Mouse (Mus musculus) limb, embryonic 12.5 days (tissue): Measurements from ENCODE around the gene Klk10. TPM values are rescaled to one million over a fixed set of nuclear protein-coding genes. Genes with fewer than 3 reads are reported as not detected.

ENCODE experiments used
- ATAC-seq: fragments of 200-750 bp; cut with Nextera tagmentation; 2 replicates; pipeline ENCODE4 v1.8.0; 2017; ENCODE audit warnings: low read depth, moderate TSS enrichment; ENCODE audit not compliant: insufficient number of reproducible peaks, insufficient read depth, low FRiP score, low TSS enrichment
- H3K27ac ChIP-seq: fragments of 300-500 bp; sonication (generic); 2 replicates; pipeline ENCODE4 v1.5.1; 2016; ENCODE audit warnings: mild to moderate bottlenecking, moderate library complexity
- H3K27me3 ChIP-seq: fragments of 300-500 bp; sonication (generic); 2 replicates; pipeline ENCODE4 v1.6.1; 2016; ENCODE audit warnings: mild to moderate bottlenecking, moderate library complexity
- H3K36me3 ChIP-seq: fragments of 300-500 bp; sonication (generic); 2 replicates; pipeline ENCODE4 v1.6.1; 2016; ENCODE audit warnings: mild to moderate bottlenecking, moderate library complexity
- H3K4me1 ChIP-seq: fragments of 300-500 bp; sonication (generic); replicated peaks from 2 replicates; pipeline ENCODE4 v1.6.1; 2016
- H3K4me2 ChIP-seq: fragments of 300-500 bp; sonication (generic); 2 replicates; pipeline ENCODE4 v1.6.1; 2016; ENCODE audit warnings: mild to moderate bottlenecking, moderate library complexity
- H3K4me3 ChIP-seq: fragments of 300-500 bp; sonication (generic); replicated peaks from 2 replicates; pipeline ENCODE4 v1.5.1; 2016; ENCODE audit warnings: mild to moderate bottlenecking
- H3K9ac ChIP-seq: fragments of 300-500 bp; sonication (generic); replicated peaks from 2 replicates; pipeline ENCODE4 v1.6.1; 2016; ENCODE audit warnings: mild to moderate bottlenecking, moderate library complexity
- H3K9me3 ChIP-seq: fragments of 300-500 bp; sonication (generic); 2 replicates; pipeline ENCODE4 v1.6.1; 2016; ENCODE audit warnings: mild to moderate bottlenecking, moderate library complexity
- WGBS: fragments of 180-500 bp; shearing (Covaris S2); methylation state at CpG from one replicate; pipeline ENCODE4 v1.1.7; 2016; 5-methylcytosine and 5-hydroxymethylcytosine counted together
- polyA plus RNA-seq: library from polyadenylated mRNA; unstranded; fragments of >200 nt; fragmentation: Nextera tagmentation; extraction: Ambion mirVana; gene quantifications from 2 replicates; pipeline ENCODE4 v1.2.1, GENCODE M21; 2016

Klk10 gene
- polyA plus RNA-seq: 0.35 and 0.41 TPM in 2 replicates

DNA sequence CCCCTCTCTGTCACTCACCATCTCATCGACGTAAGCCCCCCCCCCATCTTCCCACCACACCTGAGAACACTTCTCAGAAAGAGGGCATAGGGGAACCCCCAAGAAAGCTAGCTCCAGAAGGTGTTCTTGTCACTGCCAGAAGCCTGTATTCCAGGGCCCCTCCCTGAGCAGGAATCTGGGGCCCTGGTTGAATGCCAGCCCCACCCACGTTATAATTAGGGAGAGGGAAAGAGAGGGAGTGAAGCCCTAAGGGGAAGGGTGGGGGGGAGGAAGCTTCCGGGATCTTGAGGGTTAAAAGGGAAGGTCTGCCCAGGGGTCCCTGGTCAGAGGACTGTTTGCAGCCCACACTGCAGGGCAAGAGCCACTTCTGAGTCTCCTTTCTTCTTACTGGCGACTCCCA lies at the start of gene Klk10:
Gene Klk10 (plus strand): TSS at position 290 of the 400 bp plus-strand sequence.
- no peak within 1 kb of the TSS for H3K4me3 ChIP-seq
- WGBS: 43% methylated on average over 5 of the region's 5 CpGs
- no peaks in the 10 kb centered on the region for H3K36me3 ChIP-seq
- peaks cover 5% of the 10 kb centered on the region; the same call in 1 of the 2 replicates for H3K4me1 ChIP-seq
- H3K27ac ChIP-seq: no peak within 1 kb of the TSS
- H3K27me3 ChIP-seq: peaks cover 28% of the 10 kb centered on the region
- no peaks in the 10 kb centered on the region for H3K9me3 ChIP-seq
- H3K9ac ChIP-seq: no peak within 1 kb of the TSS
- no peak for ATAC-seq
- H3K4me2 ChIP-seq: no peak within 1 kb of the TSS

DNA sequence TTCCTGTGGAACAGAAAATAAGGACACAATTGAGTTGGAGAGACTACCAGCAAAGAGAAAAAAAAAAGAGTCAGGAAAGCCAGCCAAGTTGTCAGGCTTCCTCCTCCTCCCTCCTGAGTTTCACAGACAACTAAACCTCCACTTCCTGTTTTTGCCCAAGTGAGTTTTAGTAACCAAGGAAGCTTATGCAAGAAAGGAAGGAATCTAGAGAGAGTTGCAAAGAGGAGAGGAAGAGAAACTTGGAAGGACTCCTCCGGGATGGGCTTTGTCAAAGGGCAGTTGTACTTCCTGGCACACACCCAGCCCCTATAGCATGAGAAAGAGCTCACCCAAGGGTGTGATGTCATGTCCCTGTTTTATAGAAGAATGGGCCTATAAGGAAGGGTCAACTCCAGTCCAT lies 33.0 kb upstream of the Klk10 start:
- ATAC-seq: no peak
- H3K4me3 ChIP-seq: no peak overlapping the region
- H3K4me1 ChIP-seq: no peaks in the 10 kb centered on the region
- no peak overlapping the region for H3K9ac ChIP-seq
- no peak overlapping the region for H3K4me2 ChIP-seq
- H3K36me3 ChIP-seq: no peaks in the 10 kb centered on the region
- WGBS: 72% methylated on average over 1 of the region's 1 CpGs
- H3K27ac ChIP-seq: no peak overlapping the region
- H3K9me3 ChIP-seq: no peaks in the 10 kb centered on the region
- H3K27me3 ChIP-seq: no peaks in the 10 kb centered on the region

DNA sequence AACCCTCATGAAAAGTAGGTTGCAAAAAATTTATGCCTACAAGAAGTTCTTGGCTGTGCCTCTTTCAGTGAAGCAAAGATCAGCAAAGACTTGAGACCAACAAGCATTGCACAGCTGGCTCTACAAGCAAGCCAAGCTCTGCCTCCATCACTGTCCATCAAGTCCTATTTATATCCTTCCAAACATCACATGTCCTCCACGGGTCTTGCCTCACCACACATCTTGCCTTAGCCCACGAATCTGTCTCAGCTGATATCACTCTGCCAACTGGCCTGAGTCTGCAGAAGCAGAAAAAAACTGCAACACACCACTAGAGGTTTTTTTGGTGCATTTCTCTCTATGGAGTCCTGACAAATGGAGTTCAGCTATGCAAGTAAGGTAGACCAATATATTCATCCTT lies 28.0 kb upstream of the Klk10 start:
- no peaks in the 10 kb centered on the region for H3K9me3 ChIP-seq
- WGBS: 63% methylated on average over 2 of the region's 2 CpGs

DNA sequence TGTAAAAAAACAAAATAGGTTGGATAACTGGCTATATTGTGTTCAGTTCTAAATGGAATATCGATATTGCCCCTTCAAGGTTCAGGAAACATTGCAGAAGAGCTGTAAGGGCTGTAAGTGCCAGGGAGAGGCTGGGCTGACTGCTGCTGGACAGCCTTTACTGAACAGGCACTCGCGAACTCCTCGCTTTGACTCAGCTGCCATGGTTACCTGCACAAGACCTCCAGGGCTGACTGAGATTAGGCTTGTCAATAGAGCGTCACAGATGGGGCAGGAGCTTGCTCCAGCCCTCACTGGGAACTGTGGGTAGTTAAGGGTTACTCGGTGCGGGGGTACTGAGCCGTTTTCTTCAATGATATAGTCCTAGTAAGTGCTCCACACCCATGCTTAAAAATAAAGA lies 14.4 kb upstream of the Klk10 start:
- WGBS: 61% methylated on average over 8 of the region's 8 CpGs
- H3K27ac ChIP-seq: no peak overlapping the region
- H3K4me2 ChIP-seq: no peak overlapping the region
- H3K9me3 ChIP-seq: no peaks in the 10 kb centered on the region
- H3K4me3 ChIP-seq: no peak overlapping the region
- no peak overlapping the region for H3K9ac ChIP-seq
- ATAC-seq: no peak
- no peaks in the 10 kb centered on the region for H3K4me1 ChIP-seq
- H3K27me3 ChIP-seq: no peaks in the 10 kb centered on the region
- H3K36me3 ChIP-seq: no peaks in the 10 kb centered on the region

More for the DNA sequence above, 28.0 kb upstream of the Klk10 start:
- no peak overlapping the region for H3K4me2 ChIP-seq
- no peaks in the 10 kb centered on the region for H3K27me3 ChIP-seq
- H3K4me3 ChIP-seq: no peak overlapping the region
- H3K36me3 ChIP-seq: no peaks in the 10 kb centered on the region
- no peak overlapping the region for H3K27ac ChIP-seq
- H3K4me1 ChIP-seq: no peaks in the 10 kb centered on the region
- no peak overlapping the region for H3K9ac ChIP-seq
- no peak for ATAC-seq

DNA sequence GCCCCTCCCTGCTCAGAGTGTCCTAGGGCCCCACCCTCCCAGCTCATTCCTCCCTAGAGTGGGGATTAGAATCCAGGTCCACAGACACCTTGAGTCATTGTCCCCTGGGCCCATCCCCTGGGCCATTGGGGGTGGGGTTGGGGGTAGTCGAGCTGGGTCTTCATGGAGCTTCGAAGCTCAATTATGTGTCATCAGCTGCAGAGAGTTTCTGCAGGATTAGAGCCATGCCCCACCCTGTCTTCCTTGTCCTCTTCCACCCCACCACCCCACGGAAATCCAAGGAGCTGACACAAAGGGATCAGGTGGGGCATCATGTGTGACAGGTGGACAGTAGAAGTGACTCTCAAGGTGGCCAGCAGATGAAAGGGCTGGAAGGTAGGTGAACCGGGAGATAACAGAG lies 12.2 kb upstream of the Klk10 start, which contains the start of gene Klk12:
Gene Klk12 (plus strand): TSS at position 301 of the 400 bp plus-strand sequence.
- no peaks in the 10 kb centered on the region for H3K36me3 ChIP-seq
- H3K9ac ChIP-seq: no peak within 1 kb of the TSS
- no peaks in the 10 kb centered on the region for H3K27me3 ChIP-seq
- H3K9me3 ChIP-seq: no peaks in the 10 kb centered on the region
- H3K4me2 ChIP-seq: no peak within 1 kb of the TSS
- no peak within 1 kb of the TSS for H3K27ac ChIP-seq
- no peak for ATAC-seq
- WGBS: 80% methylated on average over 4 of the region's 4 CpGs
- H3K4me3 ChIP-seq: no peak within 1 kb of the TSS
- H3K4me1 ChIP-seq: no peaks in the 10 kb centered on the region

DNA sequence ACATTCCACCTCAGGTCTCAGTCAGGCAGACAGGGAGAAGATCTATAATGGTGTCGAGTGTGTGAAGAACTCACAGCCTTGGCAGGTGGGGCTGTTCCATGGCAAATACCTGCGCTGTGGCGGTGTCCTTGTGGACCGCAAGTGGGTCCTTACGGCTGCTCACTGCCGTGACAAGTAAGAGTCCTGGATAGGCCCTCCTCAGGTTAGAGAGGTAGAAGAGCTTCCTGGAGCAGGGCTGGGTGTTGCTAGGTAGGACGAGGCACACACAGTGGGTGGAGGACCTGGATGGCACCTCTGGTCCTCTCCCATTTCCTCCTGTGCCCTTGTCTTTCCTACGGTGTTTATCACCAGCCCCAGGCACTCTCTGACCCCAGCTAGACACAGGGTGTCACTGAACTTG lies 11.2 kb upstream of the Klk10 start:
- no peak overlapping the region for H3K4me3 ChIP-seq
- no peaks in the 10 kb centered on the region for H3K9me3 ChIP-seq
- 89% methylated on average over 8 of the region's 8 CpGs for WGBS
- H3K27ac ChIP-seq: no peak overlapping the region
- H3K9ac ChIP-seq: no peak overlapping the region
- no peaks in the 10 kb centered on the region for H3K36me3 ChIP-seq
- ATAC-seq: no peak
- no peak overlapping the region for H3K4me2 ChIP-seq
- no peaks in the 10 kb centered on the region for H3K4me1 ChIP-seq
- no peaks in the 10 kb centered on the region for H3K27me3 ChIP-seq

DNA sequence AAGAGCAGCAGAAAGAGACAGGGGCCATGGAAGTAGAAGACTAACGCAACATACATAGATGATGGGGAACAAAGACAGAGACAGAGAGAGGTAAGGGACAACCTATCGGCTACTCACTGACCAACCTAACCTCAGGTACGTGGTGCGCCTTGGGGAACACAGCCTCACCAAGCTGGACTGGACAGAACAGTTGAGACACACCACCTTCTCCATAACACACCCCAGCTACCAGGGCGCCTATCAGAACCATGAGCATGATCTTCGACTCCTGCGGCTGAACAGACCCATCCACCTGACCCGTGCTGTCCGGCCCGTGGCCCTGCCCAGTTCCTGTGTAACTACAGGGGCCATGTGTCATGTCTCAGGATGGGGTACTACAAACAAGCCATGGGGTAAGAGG lies 10.1 kb upstream of the Klk10 start:
- H3K9me3 ChIP-seq: no peaks in the 10 kb centered on the region
- H3K9ac ChIP-seq: no peak overlapping the region
- H3K4me1 ChIP-seq: no peaks in the 10 kb centered on the region
- H3K36me3 ChIP-seq: no peaks in the 10 kb centered on the region
- H3K27me3 ChIP-seq: no peaks in the 10 kb centered on the region
- H3K4me2 ChIP-seq: no peak overlapping the region
- no peak for ATAC-seq
- H3K27ac ChIP-seq: no peak overlapping the region
- WGBS: 95% methylated on average over 10 of the region's 10 CpGs
- H3K4me3 ChIP-seq: no peak overlapping the region

DNA sequence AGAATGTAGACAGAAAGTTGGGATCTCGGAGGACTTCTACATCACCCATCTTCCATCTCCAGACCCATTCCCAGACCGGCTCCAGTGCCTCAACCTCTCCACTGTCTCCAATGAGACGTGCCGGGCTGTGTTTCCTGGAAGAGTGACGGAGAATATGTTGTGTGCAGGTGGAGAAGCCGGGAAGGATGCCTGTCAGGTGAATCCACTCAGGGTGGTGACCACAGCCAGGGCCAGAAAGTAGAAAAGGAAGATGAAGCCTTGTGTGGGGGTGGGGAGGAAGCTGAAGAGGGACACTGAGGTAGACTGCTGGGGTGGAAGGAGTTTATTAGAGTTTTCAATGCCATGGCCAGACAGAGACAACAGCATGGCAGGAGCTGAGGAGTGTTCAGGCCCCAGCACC lies 8.9 kb upstream of the Klk10 start:
- Histone ChIP-seq H3K27ac (no peak overlapping the region), H3K9ac (no peak overlapping the region), H3K36me3 (no peaks in the 10 kb centered on the region), H3K4me3 (no peak overlapping the region), H3K4me1 (no peaks in the 10 kb centered on the region), H3K9me3 (no peaks in the 10 kb centered on the region), H3K4me2 (no peak overlapping the region), H3K27me3 (no peaks in the 10 kb centered on the region)
- no peak for ATAC-seq
- 89% methylated on average over 6 of the region's 6 CpGs for WGBS

DNA sequence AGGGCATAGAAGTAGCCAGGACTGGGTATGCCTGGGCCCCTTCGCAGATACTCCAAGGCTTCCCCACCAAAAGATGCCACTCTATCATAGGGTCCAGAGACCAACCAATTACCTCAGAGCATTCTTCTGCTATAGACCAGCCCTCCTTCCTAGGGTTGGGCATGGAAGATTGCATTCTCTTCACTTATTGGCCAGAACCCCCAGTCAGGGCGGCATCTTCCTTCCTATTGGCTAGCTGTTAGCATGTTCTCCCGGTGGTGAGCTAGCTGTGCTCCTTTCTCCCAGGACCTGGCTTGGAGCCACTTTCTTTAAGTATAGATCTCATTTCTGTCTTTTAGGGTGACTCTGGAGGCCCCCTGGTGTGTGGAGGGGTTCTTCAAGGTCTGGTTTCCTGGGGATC lies 7.9 kb upstream of the Klk10 start:
- WGBS: 71% methylated on average over 3 of the region's 3 CpGs
- H3K4me3 ChIP-seq: no peak overlapping the region
- no peaks in the 10 kb centered on the region for H3K4me1 ChIP-seq
- no peaks in the 10 kb centered on the region for H3K36me3 ChIP-seq
- H3K9me3 ChIP-seq: no peaks in the 10 kb centered on the region
- H3K27me3 ChIP-seq: no peaks in the 10 kb centered on the region
- H3K4me2 ChIP-seq: no peak overlapping the region
- no peak for ATAC-seq
- H3K9ac ChIP-seq: no peak overlapping the region
- H3K27ac ChIP-seq: no peak overlapping the region

DNA sequence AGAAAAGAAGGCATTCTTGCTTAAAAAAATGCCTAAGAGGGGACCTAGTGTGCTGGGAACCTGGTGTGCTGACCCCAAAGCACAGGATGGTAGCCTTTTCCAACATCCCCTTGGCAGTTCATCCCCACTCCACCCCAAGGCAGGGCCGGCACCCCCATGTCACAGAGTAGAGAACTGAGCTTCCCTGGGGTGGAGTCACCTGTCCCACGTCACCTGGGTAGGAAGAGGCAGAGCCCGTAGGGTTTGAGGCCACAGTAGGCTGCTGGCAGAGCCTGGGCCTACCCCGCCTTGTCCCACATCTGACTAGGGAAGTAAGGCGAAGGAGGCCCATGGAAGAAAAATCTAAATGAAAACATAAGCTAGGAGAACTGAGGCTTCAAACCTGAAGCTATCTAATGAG lies 6.5 kb upstream of the Klk10 start, which contains the start of gene Klk11:
Gene Klk11 (plus strand): TSS at position 241 of the 400 bp plus-strand sequence.
- H3K4me3 ChIP-seq: no peak within 1 kb of the TSS
- H3K9me3 ChIP-seq: no peaks in the 10 kb centered on the region
- 84% methylated on average over 5 of the region's 5 CpGs for WGBS
- no peaks in the 10 kb centered on the region for H3K36me3 ChIP-seq
- no peaks in the 10 kb centered on the region for H3K4me1 ChIP-seq
- no peaks in the 10 kb centered on the region for H3K27me3 ChIP-seq
- H3K9ac ChIP-seq: no peak within 1 kb of the TSS
- H3K27ac ChIP-seq: no peak within 1 kb of the TSS
- no peak within 1 kb of the TSS for H3K4me2 ChIP-seq
- ATAC-seq: no peak

DNA sequence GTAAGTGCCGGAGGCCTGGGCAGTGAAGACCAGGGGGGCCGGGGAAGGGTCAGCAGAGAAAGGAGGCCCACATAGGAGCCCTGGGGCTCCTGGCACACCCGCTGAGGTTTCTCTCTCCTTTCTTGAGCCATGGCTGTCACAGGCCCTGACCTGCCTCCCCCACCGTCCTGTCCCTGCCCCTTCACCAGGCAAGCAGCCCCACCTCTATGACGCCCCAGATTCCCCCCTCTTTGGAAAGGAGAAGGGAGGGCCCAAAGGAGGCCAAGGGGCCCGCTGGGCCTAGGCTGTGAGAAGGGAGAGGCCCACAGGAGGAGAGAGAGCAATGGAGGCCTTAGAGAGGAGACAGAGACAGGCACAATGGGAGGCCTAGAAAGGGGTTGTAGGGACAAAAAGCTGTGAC lies 6.0 kb upstream of the Klk10 start:
- Histone ChIP-seq H3K4me1 (no peaks in the 10 kb centered on the region), H3K9me3 (no peaks in the 10 kb centered on the region), H3K4me3 (no peak overlapping the region), H3K9ac (no peak overlapping the region), H3K4me2 (no peak overlapping the region), H3K36me3 (no peaks in the 10 kb centered on the region), H3K27ac (no peak overlapping the region), H3K27me3 (no peaks in the 10 kb centered on the region)
- 58% methylated on average over 6 of the region's 6 CpGs for WGBS
- ATAC-seq: no peak

DNA sequence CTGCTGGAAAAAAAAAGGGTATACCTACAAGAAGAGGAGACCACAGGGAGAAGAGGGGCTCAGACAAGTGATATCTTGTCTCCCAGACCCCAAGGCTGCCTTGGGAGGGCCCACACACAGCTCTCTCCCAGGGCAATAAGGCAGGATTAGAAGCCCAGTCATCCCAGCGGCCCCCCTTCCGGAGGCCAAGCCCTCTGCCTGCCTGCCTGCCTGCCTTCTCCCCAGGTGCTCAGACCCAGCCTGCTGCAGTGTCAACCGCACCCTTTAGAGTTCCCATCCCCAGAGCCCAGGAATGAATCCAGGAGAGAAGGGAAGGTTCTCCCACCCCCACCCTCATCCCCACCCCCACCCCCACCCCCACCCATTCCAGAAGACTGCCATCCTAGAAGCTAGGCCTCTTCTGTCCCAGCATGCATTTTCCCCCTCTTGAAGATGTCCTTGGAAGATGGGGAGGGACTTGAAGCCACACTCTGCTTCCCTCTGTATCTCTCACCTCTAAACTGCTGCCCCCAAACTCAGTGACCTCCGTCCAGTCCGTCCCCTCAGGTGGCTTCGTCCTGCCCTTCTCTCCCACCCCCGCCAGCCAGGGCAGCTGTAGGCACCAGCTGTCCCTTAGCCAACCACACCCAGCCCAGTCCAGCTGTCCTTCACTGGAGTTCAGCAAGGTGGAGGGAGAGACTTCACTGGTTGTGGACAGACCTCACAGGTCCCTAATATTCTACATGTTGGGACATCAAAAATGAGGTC lies 5.4 kb upstream of the Klk10 start:
- Histone ChIP-seq H3K4me3 (no peak overlapping the region), H3K9me3 (no peaks in the 10 kb centered on the region), H3K9ac (no peak overlapping the region), H3K27ac (no peak overlapping the region), H3K4me2 (no peak overlapping the region), H3K4me1 (no peaks in the 10 kb centered on the region), H3K27me3 (no peaks in the 10 kb centered on the region), H3K36me3 (no peaks in the 10 kb centered on the region)
- ATAC-seq: no peak
- 48% methylated on average over 7 of the region's 7 CpGs for WGBS
